Mouse (Mus musculus): ENCODE results near the gene Hmga1b. TPM values are rescaled to one million over a fixed set of nuclear protein-coding genes. Genes with fewer than 3 reads are reported as not detected.
"Not testable (repeated sequence)": the region's sequence is repeated elsewhere in the genome, so short reads cannot be mapped to it uniquely, and the experiment has no call there.

Hmga1b gene
- polyA plus RNA-seq (2012; rRNA removed), result 7.0 and 8.7 TPM in 2 replicates

- H3K4me1 ChIP-seq (ENCODE audit: control insufficient read depth, insufficient read depth, low read length); H3K27ac ChIP-seq (ENCODE audit: control insufficient read depth, insufficient read depth, low read depth, low read length); H3K36me3 ChIP-seq (ENCODE audit: control insufficient read depth, insufficient read depth, low read length); H3K27me3 ChIP-seq (ENCODE audit: control insufficient read depth, insufficient read depth, low read length): not testable (repeated sequence)
- H3K4me3 ChIP-seq (ENCODE audit: control insufficient read depth, low read depth, low read length), result peak within 1 kb of the TSS; percentile 73
Observed at GRCm38 (mm10) chr11:120762672-120763041, at the start of gene Hmga1b. Gene Hmga1b (plus strand): TSS chr11:120762794.

GRCm38 (mm10) chr11:120713580-120714518, 48.7 kb upstream of the Hmga1b start, which contains the start of the genes Cenpx and Lrrc45:
Gene Cenpx (minus strand): TSS chr11:120713738.
Gene Lrrc45 (plus strand): TSS chr11:120713925.
- TF ChIP-seq POLR2A (IDR thresholded peaks at IDR 0.05; ENCODE audit: control insufficient read depth, low read depth, low read length) (peak; percentile 66; the same call in 1 of the 2 replicates), CTCF (IDR thresholded peaks at IDR 0.05; ENCODE audit: control insufficient read depth, insufficient read depth, insufficient replicate concordance, low read depth, low read length) (no peak; the same call in 1 of the 2 replicates)
- H3K4me1 ChIP-seq (ENCODE audit: control insufficient read depth, insufficient read depth, low read length), result peaks cover 22% of the 10 kb centered on the region
- no peaks in the 10 kb centered on the region for H3K36me3 ChIP-seq (ENCODE audit: control insufficient read depth, insufficient read depth, low read length)
- H3K27me3 ChIP-seq (ENCODE audit: control insufficient read depth, insufficient read depth, low read length), result no peaks in the 10 kb centered on the region
- peak within 1 kb of the TSS; percentile 88 for H3K4me3 ChIP-seq (ENCODE audit: control insufficient read depth, low read depth, low read length)
- peak within 1 kb of the TSS; percentile 57 for H3K27ac ChIP-seq (ENCODE audit: control insufficient read depth, insufficient read depth, low read depth, low read length)

GRCm38 (mm10) chr11:120714546-120714945, 48.0 kb upstream of the Hmga1b start:
- H3K27ac ChIP-seq (ENCODE audit: control insufficient read depth, insufficient read depth, low read depth, low read length), result no peak overlapping the region
- no peaks in the 10 kb centered on the region for H3K27me3 ChIP-seq (ENCODE audit: control insufficient read depth, insufficient read depth, low read length)
- no peaks in the 10 kb centered on the region for H3K36me3 ChIP-seq (ENCODE audit: control insufficient read depth, insufficient read depth, low read length)
- TF ChIP-seq POLR2A (IDR thresholded peaks at IDR 0.05; ENCODE audit: control insufficient read depth, low read depth, low read length) (no peak), CTCF (IDR thresholded peaks at IDR 0.05; ENCODE audit: control insufficient read depth, insufficient read depth, insufficient replicate concordance, low read depth, low read length) (no peak)
- peak overlapping the region; percentile 88; the same call in 1 of the 2 replicates for H3K4me3 ChIP-seq (ENCODE audit: control insufficient read depth, low read depth, low read length)
- H3K4me1 ChIP-seq (ENCODE audit: control insufficient read depth, insufficient read depth, low read length), result peaks cover 22% of the 10 kb centered on the region

GRCm38 (mm10) chr11:120715131-120715530, 47.5 kb upstream of the Hmga1b start:
- Histone ChIP-seq H3K27me3 (ENCODE audit: control insufficient read depth, insufficient read depth, low read length) (no peaks in the 10 kb centered on the region), H3K36me3 (ENCODE audit: control insufficient read depth, insufficient read depth, low read length) (no peaks in the 10 kb centered on the region), H3K4me1 (ENCODE audit: control insufficient read depth, insufficient read depth, low read length) (peaks cover 22% of the 10 kb centered on the region), H3K4me3 (ENCODE audit: control insufficient read depth, low read depth, low read length) (no peak overlapping the region), H3K27ac (ENCODE audit: control insufficient read depth, insufficient read depth, low read depth, low read length) (no peak overlapping the region)
- TF ChIP-seq POLR2A (IDR thresholded peaks at IDR 0.05; ENCODE audit: control insufficient read depth, low read depth, low read length) (no peak), CTCF (IDR thresholded peaks at IDR 0.05; ENCODE audit: control insufficient read depth, insufficient read depth, insufficient replicate concordance, low read depth, low read length) (no peak)

- Histone ChIP-seq H3K27me3 (ENCODE audit: control insufficient read depth, insufficient read depth, low read length) (no peaks in the 10 kb centered on the region), H3K36me3 (ENCODE audit: control insufficient read depth, insufficient read depth, low read length) (no peaks in the 10 kb centered on the region), H3K27ac (ENCODE audit: control insufficient read depth, insufficient read depth, low read depth, low read length) (no peak overlapping the region), H3K4me3 (ENCODE audit: control insufficient read depth, low read depth, low read length) (no peak overlapping the region), H3K4me1 (ENCODE audit: control insufficient read depth, insufficient read depth, low read length) (peaks cover 18% of the 10 kb centered on the region)
- TF ChIP-seq CTCF (IDR thresholded peaks at IDR 0.05; ENCODE audit: control insufficient read depth, insufficient read depth, insufficient replicate concordance, low read depth, low read length) (no peak), POLR2A (IDR thresholded peaks at IDR 0.05; ENCODE audit: control insufficient read depth, low read depth, low read length) (no peak)
Observed at GRCm38 (mm10) chr11:120719242-120719641, 43.4 kb upstream of the Hmga1b start.

GRCm38 (mm10) chr11:120719841-120720376, 42.7 kb upstream of the Hmga1b start:
- no peak overlapping the region for H3K27ac ChIP-seq (ENCODE audit: control insufficient read depth, insufficient read depth, low read depth, low read length)
- TF ChIP-seq POLR2A (IDR thresholded peaks at IDR 0.05; ENCODE audit: control insufficient read depth, low read depth, low read length) (no peak), CTCF (IDR thresholded peaks at IDR 0.05; ENCODE audit: control insufficient read depth, insufficient read depth, insufficient replicate concordance, low read depth, low read length) (no peak)
- H3K27me3 ChIP-seq (ENCODE audit: control insufficient read depth, insufficient read depth, low read length), result no peaks in the 10 kb centered on the region
- peaks cover 16% of the 10 kb centered on the region for H3K4me1 ChIP-seq (ENCODE audit: control insufficient read depth, insufficient read depth, low read length)
- H3K36me3 ChIP-seq (ENCODE audit: control insufficient read depth, insufficient read depth, low read length), result no peaks in the 10 kb centered on the region
- H3K4me3 ChIP-seq (ENCODE audit: control insufficient read depth, low read depth, low read length), result no peak overlapping the region

GRCm38 (mm10) chr11:120720450-120720849, 42.1 kb upstream of the Hmga1b start:
- no peak overlapping the region for H3K4me3 ChIP-seq (ENCODE audit: control insufficient read depth, low read depth, low read length)
- TF ChIP-seq CTCF (IDR thresholded peaks at IDR 0.05; ENCODE audit: control insufficient read depth, insufficient read depth, insufficient replicate concordance, low read depth, low read length) (peak; percentile 91; the same call in 1 of the 2 replicates), POLR2A (IDR thresholded peaks at IDR 0.05; ENCODE audit: control insufficient read depth, low read depth, low read length) (no peak)
- H3K27ac ChIP-seq (ENCODE audit: control insufficient read depth, insufficient read depth, low read depth, low read length), result no peak overlapping the region
- H3K27me3 ChIP-seq (ENCODE audit: control insufficient read depth, insufficient read depth, low read length), result no peaks in the 10 kb centered on the region
- H3K36me3 ChIP-seq (ENCODE audit: control insufficient read depth, insufficient read depth, low read length), result no peaks in the 10 kb centered on the region
- peaks cover 16% of the 10 kb centered on the region for H3K4me1 ChIP-seq (ENCODE audit: control insufficient read depth, insufficient read depth, low read length)

Data from testis, adult 2 months (tissue).